Mouse (Mus musculus): ENCODE results near the gene Slc39a10. TPM values are rescaled to one million over a fixed set of nuclear protein-coding genes. Genes with fewer than 3 reads are reported as not detected.
A peak's percentile ranks its signal among the peaks of the same experiment; 100 is the strongest.

The Slc39a10 gene
- total and polyA plus RNA-seq, 3 experiments = 14.9 to 17.7 TPM; not detected in 1

- no peaks in the 10 kb centered on the region for H3K4me1 ChIP-seq (ENCODE audit: control insufficient read depth in 1 of 2, insufficient read depth in 2 of 2, low read length in 2 of 2)
- no peaks in the 10 kb centered on the region for H3K9me3 ChIP-seq (replicated peaks; ENCODE audit: insufficient read depth, low read length)
- no peak overlapping the region for H3K4me3 ChIP-seq (ENCODE audit: control insufficient read depth in 1 of 2, insufficient read depth in 1 of 2, low read depth in 2 of 2, low read length in 2 of 2)
- TF ChIP-seq ZC3H11A (IDR thresholded peaks at IDR 0.05; ENCODE audit: low read depth, low read length) = no peak
- TF ChIP-seq MXI1 (IDR thresholded peaks at IDR 0.05; ENCODE audit: low read depth, low read length) = no peak
- no peaks in the 10 kb centered on the region for H3K36me3 ChIP-seq (ENCODE audit: control insufficient read depth in 1 of 2, insufficient read depth in 2 of 2, low read length in 2 of 2)
- H3K27me3 ChIP-seq (ENCODE audit: control insufficient read depth in 1 of 2, insufficient read depth in 2 of 2, low read length in 2 of 2) = no peaks in the 10 kb centered on the region
- H3K27ac ChIP-seq (ENCODE audit: control insufficient read depth, low read depth, low read length) = no peak overlapping the region
- DNase-seq (ENCODE audit: low read depth, low spot score) = no peak
- no peak overlapping the region for H3K9ac ChIP-seq (ENCODE audit: control insufficient read depth, low read depth, low read length, poor library complexity, severe bottlenecking)
- no peaks in the 10 kb centered on the region for H3K79me2 ChIP-seq (ENCODE audit: control insufficient read depth, insufficient read depth, low read length, poor library complexity)
Observed at GRCm38 (mm10) chr1:46905706-46906105, 13.1 kb upstream of the Slc39a10 start.

- TF ChIP-seq USF1 (IDR thresholded peaks at IDR 0.05; ENCODE audit: low read depth, low read length) = no peak
- TF ChIP-seq JUND (IDR thresholded peaks at IDR 0.05; ENCODE audit: low read depth, low read length) = no peak
- no peak for TF ChIP-seq EP300 (IDR thresholded peaks at IDR 0.05; ENCODE audit: low read depth in 1 of 2, low read length in 2 of 2)
- no peak for TF ChIP-seq ZKSCAN1 (IDR thresholded peaks at IDR 0.05; ENCODE audit: low read depth, low read length)
Observed at GRCm38 (mm10) chr1:46902102-46902683, 9.5 kb upstream of the Slc39a10 start.

GRCm38 (mm10) chr1:46894281-46894842 is 1.7 kb upstream of the Slc39a10 start:
- Histone ChIP-seq H3K79me2 (ENCODE audit: control insufficient read depth, insufficient read depth, low read length, poor library complexity) (no peaks in the 10 kb centered on the region), H3K4me3 (ENCODE audit: control insufficient read depth in 1 of 2, insufficient read depth in 1 of 2, low read depth in 2 of 2, low read length in 2 of 2) (no peak overlapping the region), H3K9me3 (replicated peaks; ENCODE audit: insufficient read depth, low read length) (no peaks in the 10 kb centered on the region), H3K27me3 (ENCODE audit: control insufficient read depth in 1 of 2, insufficient read depth in 2 of 2, low read length in 2 of 2) (no peaks in the 10 kb centered on the region; a peak in 1 of 4 replicates), H3K9ac (ENCODE audit: control insufficient read depth, low read depth, low read length, poor library complexity, severe bottlenecking) (no peak overlapping the region), H3K36me3 (ENCODE audit: control insufficient read depth in 1 of 2, insufficient read depth in 2 of 2, low read length in 2 of 2) (no peaks in the 10 kb centered on the region), H3K27ac (ENCODE audit: control insufficient read depth, low read depth, low read length) (no peak overlapping the region), H3K4me1 (ENCODE audit: control insufficient read depth in 1 of 2, insufficient read depth in 2 of 2, low read length in 2 of 2) (no peaks in the 10 kb centered on the region)
- DNase-seq (ENCODE audit: low read depth, low spot score) = peak; percentile 21
- no peak for TF ChIP-seq MYB (IDR thresholded peaks at IDR 0.05; ENCODE audit: low read depth, low read length)
- TF ChIP-seq E2F4 (IDR thresholded peaks at IDR 0.05; ENCODE audit: borderline replicate concordance, low read depth, low read length) = no peak
- no peak for TF ChIP-seq NRF1 (IDR thresholded peaks at IDR 0.05; ENCODE audit: insufficient read depth, low read depth, low read length, poor library complexity, severe bottlenecking)
- TF ChIP-seq TBP (IDR thresholded peaks at IDR 0.05; ENCODE audit: low read depth, low read length) = no peak
- no peak for TF ChIP-seq ZMIZ1 (IDR thresholded peaks at IDR 0.05; ENCODE audit: low read depth, low read length)
- TF ChIP-seq BHLHE40 (IDR thresholded peaks at IDR 0.05; ENCODE audit: borderline replicate concordance, low read depth, low read length) = no peak
- no peak for TF ChIP-seq ZC3H11A (IDR thresholded peaks at IDR 0.05; ENCODE audit: low read depth, low read length)
- no peak for TF ChIP-seq POLR2AphosphoS2 (IDR thresholded peaks at IDR 0.05; ENCODE audit: low read length)
- no peak for TF ChIP-seq GABPA (IDR thresholded peaks at IDR 0.05; ENCODE audit: low read depth, low read length)
- no peak for TF ChIP-seq ELF1 (IDR thresholded peaks at IDR 0.05; ENCODE audit: low read depth, low read length)
- TF ChIP-seq TAL1 (IDR thresholded peaks at IDR 0.05; ENCODE audit: low read length) = no peak
- no peak for TF ChIP-seq JUND (IDR thresholded peaks at IDR 0.05; ENCODE audit: low read depth, low read length)
- TF ChIP-seq NELFE (IDR thresholded peaks at IDR 0.05; ENCODE audit: low read depth, low read length) = no peak
- no peak for TF ChIP-seq USF1 (IDR thresholded peaks at IDR 0.05; ENCODE audit: low read depth, low read length)
- TF ChIP-seq POLR2A (IDR thresholded peaks at IDR 0.05; ENCODE audit: control insufficient read depth in 1 of 2, insufficient read depth in 1 of 2, low read depth in 1 of 2, low read length in 2 of 2, poor library complexity in 1 of 2) = no peak
- TF ChIP-seq MEF2A (IDR thresholded peaks at IDR 0.05; ENCODE audit: extremely low read depth, insufficient replicate concordance, low read depth, low read length, poor library complexity, severe bottlenecking) = no peak
- no peak for TF ChIP-seq SIN3A (IDR thresholded peaks at IDR 0.05; ENCODE audit: low read length)
- no peak for TF ChIP-seq MAZ (IDR thresholded peaks at IDR 0.05; ENCODE audit: low read depth, low read length)

More at GRCm38 (mm10) chr1:46902102-46902683, 9.5 kb upstream of the Slc39a10 start:
- Histone ChIP-seq H3K9me3 (replicated peaks; ENCODE audit: insufficient read depth, low read length) (no peaks in the 10 kb centered on the region), H3K9ac (ENCODE audit: control insufficient read depth, low read depth, low read length, poor library complexity, severe bottlenecking) (no peak overlapping the region), H3K27ac (ENCODE audit: control insufficient read depth, low read depth, low read length) (no peak overlapping the region), H3K36me3 (ENCODE audit: control insufficient read depth in 1 of 2, insufficient read depth in 2 of 2, low read length in 2 of 2) (no peaks in the 10 kb centered on the region), H3K27me3 (ENCODE audit: control insufficient read depth in 1 of 2, insufficient read depth in 2 of 2, low read length in 2 of 2) (no peaks in the 10 kb centered on the region; a peak in 1 of 4 replicates), H3K4me3 (ENCODE audit: control insufficient read depth in 1 of 2, insufficient read depth in 1 of 2, low read depth in 2 of 2, low read length in 2 of 2) (no peak overlapping the region), H3K79me2 (ENCODE audit: control insufficient read depth, insufficient read depth, low read length, poor library complexity) (no peaks in the 10 kb centered on the region), H3K4me1 (ENCODE audit: control insufficient read depth in 1 of 2, insufficient read depth in 2 of 2, low read length in 2 of 2) (no peaks in the 10 kb centered on the region)
- no peak for DNase-seq (ENCODE audit: low read depth, low spot score)
